Comparison of ENCODE assay signal across 9 mouse cellular contexts in the genomic region with DNA sequence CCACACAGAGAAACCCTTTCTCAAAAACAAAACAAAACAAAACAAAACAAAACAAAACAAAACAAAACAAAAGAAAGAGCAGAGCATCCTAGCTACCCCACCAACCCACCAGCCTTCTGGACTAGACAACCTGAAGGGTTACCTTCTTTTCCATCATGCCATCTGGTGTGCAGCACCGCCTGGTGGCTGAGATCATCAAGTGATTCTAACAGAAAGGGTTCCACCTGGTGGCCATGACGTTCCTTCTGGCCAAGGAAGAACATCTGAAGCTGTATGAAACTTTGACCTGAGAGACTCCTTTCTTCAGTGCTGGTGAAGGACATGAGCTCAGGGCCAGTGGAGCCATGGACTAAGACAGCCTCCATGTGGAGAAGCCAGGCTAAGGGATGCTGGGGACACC. TPM values are rescaled to one million over a fixed set of nuclear protein-coding genes. Genes with fewer than 3 reads are reported as not detected.
A peak's percentile ranks its signal among the peaks of the same experiment; 100 is the strongest.
DNase-seq lines count a peak whose midpoint lies in the region; ATAC-seq and TF ChIP-seq lines count a peak whose summit lies in the region.
"Had no signal": no experiment of that assay in that cellular context is flagged by ENCODE, and none has a peak within 500 bp of the region (broad histone marks: within the 10 kb centered on the region; RNA-seq: fewer than 3 reads in every experiment).

No protein-coding gene starts in this region.

- H3K27ac ChIP-seq in neural tube, embryonic 15.5 days (replicated peaks) = no peak overlapping the region
- no peak overlapping the region for H3K27ac ChIP-seq in liver, adult 2 months (replicated peaks; ENCODE audit: insufficient read depth, low read depth, low read length)
- H3K27ac ChIP-seq: heart, embryonic 13.5 days had no signal

- H3K4me1 ChIP-seq in neural tube, embryonic 15.5 days = no peaks in the 10 kb centered on the region
- peaks cover 1% of the 10 kb centered on the region; the same call in 1 of the 2 replicates for H3K4me1 ChIP-seq in liver, adult 2 months (ENCODE audit: control insufficient read depth, insufficient read depth, low read length)
- H3K4me1 ChIP-seq: heart, embryonic 13.5 days had no signal

- no peak for TF ChIP-seq POLR2A in liver, adult 2 months (IDR thresholded peaks at IDR 0.05; ENCODE audit: extremely low read depth, insufficient read depth, low read length)

- H3K9me3 ChIP-seq in neural tube, embryonic 15.5 days (replicated peaks) = no peaks in the 10 kb centered on the region
- H3K9me3 ChIP-seq: heart, embryonic 13.5 days had no signal

- no peak overlapping the region for H3K4me2 ChIP-seq in neural tube, embryonic 15.5 days
- H3K4me2 ChIP-seq: heart, embryonic 13.5 days had no signal

- DNase-seq in neural tube, embryonic 10.5 days (ENCODE audit: extremely low spot score, low spot score) = peak; percentile 37
- DNase-seq in adrenal gland, postnatal 10 days = peak; percentile 81
- DNase-seq in embryo, embryonic 11 days = peak; percentile 75
- DNase-seq in liver, adult 2 months (ENCODE audit: extremely low read depth, low read depth, low spot score) = peak; percentile 79
- peak; percentile 71 for DNase-seq in retina, postnatal 1 day
- DNase-seq in urinary bladder, adult 2 months (ENCODE audit: low spot score) = peak; percentile 44

- TF ChIP-seq CTCF in liver, adult 2 months (IDR thresholded peaks at IDR 0.05; ENCODE audit: low read depth, low read length) = peak; percentile 86

- H3K36me3 ChIP-seq in neural tube, embryonic 15.5 days = no peaks in the 10 kb centered on the region
- H3K36me3 ChIP-seq in liver, adult 2 months (ENCODE audit: control insufficient read depth, insufficient read depth, low read length) = no peaks in the 10 kb centered on the region
- H3K36me3 ChIP-seq: heart, embryonic 13.5 days had no signal

- H3K9ac ChIP-seq in neural tube, embryonic 15.5 days (replicated peaks) = no peak overlapping the region
- H3K9ac ChIP-seq in liver, adult 2 months (ENCODE audit: low read depth, low read length) = no peak overlapping the region
- H3K9ac ChIP-seq: heart, embryonic 13.5 days had no signal

- H3K79me2 ChIP-seq in liver, adult 2 months (ENCODE audit: control insufficient read depth, insufficient read depth, low read length) = no peaks in the 10 kb centered on the region

- 11% methylated on average over 2 of the region's 2 CpGs for WGBS in neural tube, embryonic 15.5 days
- WGBS in liver, adult 2 months = 2% methylated on average over 2 of the region's 2 CpGs

- no peak overlapping the region for H3K4me3 ChIP-seq in neural tube, embryonic 15.5 days (replicated peaks)
- no peak overlapping the region for H3K4me3 ChIP-seq in liver, adult 2 months (ENCODE audit: insufficient read depth, low read depth, low read length)
- H3K4me3 ChIP-seq: heart, embryonic 13.5 days had no signal

- no peaks in the 10 kb centered on the region for H3K27me3 ChIP-seq in neural tube, embryonic 15.5 days (replicated peaks)
- H3K27me3 ChIP-seq in liver, adult 2 months (ENCODE audit: control insufficient read depth, insufficient read depth, low read length) = no peaks in the 10 kb centered on the region
- H3K27me3 ChIP-seq: heart, embryonic 13.5 days had no signal

- no peak for ATAC-seq in neural tube, embryonic 15.5 days (ENCODE audit: low FRiP score)
- peak; percentile 82 to 86 for ATAC-seq in hematopoietic stem cell, adult 5-6 weeks (replicated peaks in 1 of 2; ENCODE audit: insufficient read depth in 1 of 2, low FRiP score in 2 of 2, low TSS enrichment in 1 of 2, low read depth in 1 of 2, poor library complexity in 2 of 2, severe bottlenecking in 2 of 2)

RNA-seq across cellular contexts. Expression of a gene that starts 19.0 kb away (rescaled TPM):
- polyA plus RNA-seq in neural tube, embryonic 15.5 days (2015; fragmentation: Nextera tagmentation; extraction: Ambion mirVana) = 10.8 and 11.5 TPM in 2 replicates
- 10 to 100 TPM; 10.7 to 12.3 TPM for total RNA-seq in adrenal gland, postnatal 10 days (2021)
- 2.5 and 4.1 TPM in 2 replicates for total RNA-seq in hematopoietic stem cell, adult 5-6 weeks (2017)
- 6.5 and 8.6 TPM in 2 replicates for total RNA-seq in liver, adult 2 months (2014; rRNA removed)
- polyA plus RNA-seq in liver, adult 2 months (2012; rRNA removed) = 15.1 and 17.3 TPM in 2 replicates
- polyA plus RNA-seq in urinary bladder, adult 2 months (2012; rRNA removed) = 4.2 and 4.3 TPM in 2 replicates
